Mouse (Mus musculus) hindbrain, postnatal 0 days (tissue): ENCODE results near the gene Adarb1. TPM values are rescaled to one million over a fixed set of nuclear protein-coding genes. Genes with fewer than 3 reads are reported as not detected.
A peak's percentile ranks its signal among the peaks of the same experiment; 100 is the strongest.

Experiments
- ATAC-seq: fragments of 200-750 bp; cut with Nextera tagmentation; 2 replicates; pipeline ENCODE4 v1.8.0; 2017; ENCODE audit warnings: mild to moderate bottlenecking, moderate TSS enrichment, moderate library complexity
- DNase-seq: peaks from one replicate; pipeline ENCODE4 v3.0.0-alpha.2; 2015; ENCODE audit warnings: low spot score
- H3K27ac ChIP-seq: fragments of 300-500 bp; sonication (generic); 2 replicates; pipeline ENCODE4 v1.5.1; 2014; ENCODE audit warnings: mild to moderate bottlenecking
- H3K27me3 ChIP-seq: fragments of 300-500 bp; sonication (generic); 2 replicates; pipeline ENCODE4 v1.6.1; 2014; ENCODE audit warnings: low read length, mixed read lengths; ENCODE audit not compliant: insufficient read depth
- H3K36me3 ChIP-seq: fragments of 300-500 bp; sonication (generic); 2 replicates; pipeline ENCODE4 v1.6.1; 2014; ENCODE audit warnings: low read length, mixed read lengths; ENCODE audit not compliant: insufficient read depth
- H3K4me1 ChIP-seq: fragments of 300-500 bp; sonication (generic); 2 replicates; pipeline ENCODE4 v1.6.1; 2014; ENCODE audit warnings: antibody characterized with exemption, low read length, mixed read lengths; ENCODE audit not compliant: insufficient read depth
- H3K4me2 ChIP-seq: fragments of 300-500 bp; sonication (generic); 2 replicates; pipeline ENCODE4 v1.6.1; 2014; ENCODE audit warnings: low read depth, mild to moderate bottlenecking, low read length, moderate library complexity, mixed read lengths
- H3K4me3 ChIP-seq: fragments of 300-500 bp; sonication (generic); 2 replicates; pipeline ENCODE4 v1.5.1; 2014; ENCODE audit warnings: low read length
- H3K9ac ChIP-seq: fragments of 300-500 bp; sonication (generic); replicated peaks from 2 replicates; pipeline ENCODE4 v1.6.1; 2014; ENCODE audit warnings: mild to moderate bottlenecking, low read length, moderate library complexity, mixed read lengths
- H3K9me3 ChIP-seq: fragments of 300-500 bp; sonication (generic); 2 replicates; pipeline ENCODE4 v1.6.1; 2016; ENCODE audit warnings: low read length, mixed read lengths
- CTCF ChIP-seq: IDR thresholded peaks from 2 replicates; pipeline ENCODE4 v1.5.1; 2016; ENCODE audit warnings: antibody characterized with exemption, control low read depth, low read depth
- WGBS: fragments of 180-500 bp; shearing (Covaris S2); extraction: QIAGEN DNeasy Blood & Tissue Kit; methylation state at CpG from one replicate; pipeline ENCODE4 v1.1.7; 2014; 5-methylcytosine and 5-hydroxymethylcytosine counted together
- polyA plus RNA-seq: library from polyadenylated mRNA; unstranded; fragments of >200 nt; fragmentation: Nextera tagmentation; extraction: Ambion mirVana; gene quantifications from 2 replicates; pipeline ENCODE4 v1.2.1, GENCODE M21; 2015
- total RNA-seq: library from RNA; depleted of rRNA; stranded (reverse); fragments of >200 nt; gene quantifications from 2 replicates; pipeline ENCODE4 v1.2.3, GENCODE M21; 2014

Adarb1 gene
- total and polyA plus RNA-seq, 2 experiments from 2014 or later, result 18.6 to 65.1 TPM

DNA sequence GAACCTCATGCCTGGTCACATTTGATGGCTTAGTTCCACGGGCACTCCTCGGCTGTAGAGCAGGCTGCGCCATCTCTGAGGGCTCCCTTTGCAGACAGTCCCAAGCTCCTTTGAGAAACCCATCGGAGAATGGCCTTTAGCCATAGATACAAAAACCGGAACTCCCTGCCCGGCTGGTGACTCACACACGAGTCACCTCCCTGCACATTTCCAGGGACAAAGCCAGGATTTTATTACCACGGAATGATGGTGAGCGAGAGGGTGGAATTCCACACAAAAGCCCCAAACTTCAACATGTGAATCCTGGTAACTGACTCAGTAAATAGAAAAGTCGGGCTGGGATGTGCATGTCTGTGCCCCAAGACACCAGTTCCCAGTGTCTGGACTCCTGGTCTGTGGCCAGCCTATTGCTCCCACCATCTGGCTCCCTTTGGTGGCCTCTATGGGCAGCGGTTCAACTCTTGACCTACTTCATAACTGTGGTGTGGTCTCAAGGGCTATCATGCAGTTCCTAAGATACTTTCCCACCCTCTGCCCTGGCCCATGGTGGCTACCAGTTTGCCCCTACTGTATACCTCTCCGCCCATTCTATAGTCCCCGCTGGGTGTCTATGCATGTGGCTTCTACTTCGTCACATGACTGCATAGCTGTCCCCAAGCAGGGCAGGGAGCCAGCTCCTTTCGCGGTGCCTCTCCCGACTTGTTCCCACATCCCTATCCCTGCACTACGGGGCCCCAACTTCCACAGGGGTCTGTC lies 166.1 kb downstream of the Adarb1 start:
- 52% methylated on average over 18 of the region's 18 CpGs for WGBS
- Histone ChIP-seq H3K9me3 (no peaks in the 10 kb centered on the region), H3K27ac (no peak overlapping the region), H3K27me3 (no peaks in the 10 kb centered on the region), H3K4me1 (peaks cover 15% of the 10 kb centered on the region), H3K36me3 (no peaks in the 10 kb centered on the region), H3K9ac (no peak overlapping the region), H3K4me3 (no peak overlapping the region), H3K4me2 (no peak overlapping the region)
- no peak for TF ChIP-seq CTCF
- DNase-seq, result no peak
- no peak; the same call in 1 of the 2 replicates for ATAC-seq

DNA sequence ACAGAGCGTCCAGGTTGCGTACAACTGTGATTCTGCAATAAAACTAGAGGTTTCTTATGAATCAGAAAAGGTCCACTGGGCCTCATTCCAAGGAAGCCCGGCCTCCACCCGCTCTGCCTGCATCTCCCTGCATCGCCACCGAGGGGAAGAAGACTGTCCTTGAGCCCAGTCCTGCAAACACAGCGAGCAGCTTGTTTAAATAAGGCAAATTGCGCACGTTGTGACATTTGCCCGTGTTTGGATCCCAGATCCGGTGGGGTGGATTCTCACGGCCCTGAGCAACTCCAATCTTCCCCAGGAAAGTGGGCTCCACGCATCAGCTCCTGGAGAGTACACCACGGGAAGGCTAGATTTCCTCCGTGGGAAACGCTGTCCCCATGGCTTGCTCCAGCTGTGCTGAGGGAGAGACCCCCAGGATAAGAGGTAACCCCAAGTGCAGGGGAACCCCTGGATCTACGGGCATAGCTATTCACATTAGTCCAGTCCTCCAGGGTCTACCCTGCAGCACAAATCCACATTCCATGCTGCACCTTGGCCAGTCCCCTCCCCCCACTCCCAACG lies 166.8 kb downstream of the Adarb1 start:
- Histone ChIP-seq H3K9me3 (no peaks in the 10 kb centered on the region), H3K36me3 (no peaks in the 10 kb centered on the region), H3K9ac (no peak overlapping the region), H3K4me2 (no peak overlapping the region), H3K27ac (no peak overlapping the region), H3K4me1 (peaks cover 15% of the 10 kb centered on the region), H3K27me3 (no peaks in the 10 kb centered on the region), H3K4me3 (no peak overlapping the region)
- WGBS, result 54% methylated on average over 18 of the region's 18 CpGs
- DNase-seq (peak; percentile 51), ATAC-seq (0 out of 2 replicates have a peak, but pooled peaks have one; percentile 18)
- TF ChIP-seq CTCF, result peak; percentile 38

DNA sequence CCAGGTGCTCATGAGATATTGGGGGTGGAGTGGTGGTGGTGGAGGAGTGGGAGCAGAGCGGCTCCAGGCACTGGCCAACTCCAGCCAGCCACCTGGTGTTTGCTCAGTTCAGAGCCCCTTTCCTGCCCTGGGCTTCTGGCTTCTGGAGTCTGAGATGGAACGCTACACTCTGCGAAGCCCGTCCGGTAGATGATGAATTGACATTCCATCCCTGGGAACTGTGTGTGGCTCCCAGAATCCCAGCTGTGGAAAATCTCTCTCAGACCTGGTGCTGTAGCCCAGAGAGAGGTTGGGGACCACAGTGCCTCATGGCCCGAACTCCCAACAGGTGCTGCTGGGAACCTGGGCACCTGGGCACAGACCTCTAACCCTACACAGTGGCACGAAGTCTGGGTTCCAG lies 170.4 kb downstream of the Adarb1 start:
- no peaks in the 10 kb centered on the region for H3K9me3 ChIP-seq
- no peaks in the 10 kb centered on the region for H3K27me3 ChIP-seq
- H3K27ac ChIP-seq, result no peak overlapping the region
- H3K9ac ChIP-seq, result no peak overlapping the region
- TF ChIP-seq CTCF, result no peak
- H3K4me2 ChIP-seq, result no peak overlapping the region
- 72% methylated on average over 7 of the region's 7 CpGs for WGBS
- H3K36me3 ChIP-seq, result no peaks in the 10 kb centered on the region
- no peak for DNase-seq
- ATAC-seq, result no peak
- peaks cover 12% of the 10 kb centered on the region; the same call in 1 of the 2 replicates for H3K4me1 ChIP-seq
- no peak overlapping the region for H3K4me3 ChIP-seq

DNA sequence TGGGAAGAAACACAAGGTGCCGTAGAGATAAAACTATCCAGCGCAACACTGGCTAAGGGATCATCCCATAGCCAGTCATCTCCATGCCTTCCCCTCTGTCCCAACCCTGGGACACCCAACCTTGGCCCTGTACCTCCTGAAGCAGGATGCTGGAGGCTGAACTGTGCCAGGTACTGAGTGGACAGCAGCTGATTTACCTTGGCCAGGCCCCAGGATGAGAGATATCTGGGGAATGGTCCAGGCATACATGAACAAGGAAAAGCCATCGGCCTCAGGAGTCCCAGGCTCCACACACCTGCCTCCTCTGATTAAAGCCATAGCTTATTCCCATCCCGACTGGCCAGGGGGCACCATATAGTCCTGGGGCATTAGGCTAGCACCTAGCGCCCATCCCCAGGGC lies 171.0 kb downstream of the Adarb1 start:
- no peak overlapping the region for H3K4me2 ChIP-seq
- H3K27me3 ChIP-seq, result no peaks in the 10 kb centered on the region
- no peak overlapping the region for H3K9ac ChIP-seq
- H3K4me3 ChIP-seq, result no peak overlapping the region
- no peak for TF ChIP-seq CTCF
- no peaks in the 10 kb centered on the region for H3K36me3 ChIP-seq
- 87% methylated on average over 5 of the region's 5 CpGs for WGBS
- no peak for DNase-seq
- ATAC-seq, result no peak
- H3K27ac ChIP-seq, result no peak overlapping the region
- H3K4me1 ChIP-seq, result peaks cover 8% of the 10 kb centered on the region; the same call in 1 of the 2 replicates
- no peaks in the 10 kb centered on the region for H3K9me3 ChIP-seq

DNA sequence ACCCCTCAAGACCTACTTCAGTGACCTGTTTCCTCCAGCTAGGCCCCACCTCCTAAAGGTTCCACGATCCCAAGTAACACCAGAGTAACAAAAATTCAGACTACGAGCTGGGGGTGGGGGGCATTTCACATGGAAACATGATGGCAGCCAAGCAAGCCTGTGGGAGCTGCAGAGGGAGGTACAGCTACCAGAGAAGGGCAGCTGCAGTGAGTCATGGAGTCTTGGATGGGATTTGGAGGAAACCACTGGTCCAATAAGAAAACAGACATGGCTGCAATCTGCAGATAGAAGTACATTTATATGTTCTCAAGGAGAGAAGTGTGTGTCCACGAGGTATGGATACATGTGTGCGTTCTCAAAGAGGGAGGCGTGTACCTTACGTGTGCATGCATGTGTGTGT lies 173.3 kb downstream of the Adarb1 start:
- no peaks in the 10 kb centered on the region for H3K4me1 ChIP-seq
- no peak overlapping the region for H3K4me2 ChIP-seq
- WGBS, result 88% methylated on average over 6 of the region's 6 CpGs
- no peaks in the 10 kb centered on the region for H3K36me3 ChIP-seq
- H3K4me3 ChIP-seq, result no peak overlapping the region
- H3K9me3 ChIP-seq, result no peaks in the 10 kb centered on the region
- no peak for TF ChIP-seq CTCF
- H3K9ac ChIP-seq, result no peak overlapping the region
- H3K27me3 ChIP-seq, result no peaks in the 10 kb centered on the region
- DNase-seq, result no peak
- no peak overlapping the region for H3K27ac ChIP-seq
- ATAC-seq, result no peak

DNA sequence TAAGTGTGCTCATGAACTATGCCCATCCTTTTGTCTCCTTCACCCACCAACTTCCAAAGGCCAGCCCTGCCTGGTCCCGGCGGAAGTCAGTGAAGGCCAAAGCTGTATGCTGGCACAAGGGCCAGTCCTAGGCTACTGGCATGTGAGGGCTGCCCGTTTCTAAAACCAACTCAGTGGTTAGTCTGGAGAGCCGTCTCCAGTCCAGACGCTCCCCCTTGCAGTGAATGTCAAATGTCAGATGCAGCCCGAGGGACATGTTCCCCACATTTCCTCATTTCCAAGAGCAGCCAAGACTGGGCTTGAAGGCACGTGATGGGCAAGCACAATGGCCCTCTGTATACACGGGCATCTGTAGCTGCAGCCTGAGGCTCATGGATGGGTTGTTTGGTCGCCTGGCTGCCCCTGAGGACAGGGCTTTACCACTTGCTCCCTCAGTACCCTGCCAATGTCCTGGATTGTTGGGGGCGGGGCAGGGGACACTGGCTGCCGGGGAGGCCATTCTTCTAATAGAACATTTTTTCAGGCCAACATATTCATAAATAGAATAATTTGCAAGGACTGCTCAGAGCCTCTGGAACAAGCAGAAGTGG lies 174.4 kb downstream of the Adarb1 start:
- H3K27ac ChIP-seq, result peak overlapping the region; percentile 45; the same call in 1 of the 2 replicates
- 47% methylated on average over 11 of the region's 11 CpGs for WGBS
- TF ChIP-seq CTCF, result no peak
- H3K4me1 ChIP-seq, result no peaks in the 10 kb centered on the region
- H3K4me2 ChIP-seq, result no peak overlapping the region
- no peaks in the 10 kb centered on the region for H3K9me3 ChIP-seq
- DNase-seq (peak; percentile 55), ATAC-seq (peak; percentile 93)
- H3K27me3 ChIP-seq, result no peaks in the 10 kb centered on the region
- no peaks in the 10 kb centered on the region for H3K36me3 ChIP-seq
- no peak overlapping the region for H3K9ac ChIP-seq
- H3K4me3 ChIP-seq, result no peak overlapping the region
